Mouse (Mus musculus): ENCODE data around the gene 2610042L04Rik.
"Not testable (repeated sequence)": the region's sequence is repeated elsewhere in the genome, so short reads cannot be mapped to it uniquely, and the experiment has no call there.

2610042L04Rik gene

GRCm38 (mm10) chr14:4334476-4335080, at the start of gene 2610042L04Rik:
2610042L04Rik (plus strand) TSS chr14:4334763.
- DNase-seq (ENCODE audit: low read depth, low spot score), result peak; percentile 17

GRCm38 (mm10) chr14:4316983-4317382, 17.6 kb upstream of the 2610042L04Rik start, which contains the start of gene Gm3149:
Gm3149 (plus strand) TSS chr14:4317283.
- not testable (repeated sequence) for DNase-seq (ENCODE audit: low read depth, low spot score)

DNA sequence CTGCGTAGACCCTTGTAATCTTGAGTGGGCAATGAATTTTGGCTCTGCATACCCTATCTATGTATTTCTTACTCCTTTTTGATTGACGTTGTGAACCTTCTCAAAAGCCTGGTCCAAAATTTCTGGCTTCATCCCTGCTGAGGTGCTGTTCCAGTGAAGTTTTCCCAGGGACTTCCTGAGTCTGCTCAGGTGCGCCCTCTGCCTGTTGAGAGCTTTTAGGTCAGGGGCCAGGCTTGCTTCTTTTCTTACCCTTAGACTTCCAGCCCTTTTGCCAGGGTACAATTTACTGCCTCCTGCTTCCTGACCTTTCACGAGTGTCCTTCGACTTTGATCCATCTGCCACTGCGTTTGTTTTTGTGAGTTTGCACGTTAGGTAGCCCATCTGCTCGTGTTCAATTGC, 943 bp downstream of the 2610042L04Rik start:
- DNase-seq (ENCODE audit: low read depth, low spot score), result peak; percentile 0

GRCm38 (mm10) chr14:4368991-4369390, 34.4 kb downstream of the 2610042L04Rik start:
- DNase-seq (ENCODE audit: low read depth, low spot score), result not testable (repeated sequence)

- DNase-seq (ENCODE audit: low read depth, low spot score), result not testable (repeated sequence)
Measured at GRCm38 (mm10) chr14:4369691-4370090, 35.1 kb downstream of the 2610042L04Rik start.

GRCm38 (mm10) chr14:4377871-4378270, 43.3 kb downstream of the 2610042L04Rik start:
- not testable (repeated sequence) for DNase-seq (ENCODE audit: low read depth, low spot score)

DNA sequence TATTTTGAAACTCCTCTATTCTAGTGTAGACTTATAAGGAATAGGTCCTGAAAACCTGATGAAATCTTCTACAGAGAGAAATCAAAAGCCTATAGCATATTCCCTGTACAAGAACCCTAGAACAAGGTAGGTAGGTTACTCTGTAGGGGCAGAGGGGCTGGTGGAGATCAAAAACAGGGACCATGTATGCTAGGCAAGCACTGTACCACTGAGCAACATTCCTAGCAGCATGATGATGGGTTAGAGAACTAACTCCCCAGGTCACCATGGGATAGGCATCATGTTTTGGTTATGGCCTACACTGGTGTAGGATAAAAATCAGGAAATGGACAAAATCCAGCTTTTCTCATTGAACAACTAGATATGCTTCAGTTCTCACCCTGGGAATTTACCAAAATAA, 51.0 kb downstream of the 2610042L04Rik start:
- not testable (repeated sequence) for DNase-seq (ENCODE audit: low read depth, low spot score)

DNA sequence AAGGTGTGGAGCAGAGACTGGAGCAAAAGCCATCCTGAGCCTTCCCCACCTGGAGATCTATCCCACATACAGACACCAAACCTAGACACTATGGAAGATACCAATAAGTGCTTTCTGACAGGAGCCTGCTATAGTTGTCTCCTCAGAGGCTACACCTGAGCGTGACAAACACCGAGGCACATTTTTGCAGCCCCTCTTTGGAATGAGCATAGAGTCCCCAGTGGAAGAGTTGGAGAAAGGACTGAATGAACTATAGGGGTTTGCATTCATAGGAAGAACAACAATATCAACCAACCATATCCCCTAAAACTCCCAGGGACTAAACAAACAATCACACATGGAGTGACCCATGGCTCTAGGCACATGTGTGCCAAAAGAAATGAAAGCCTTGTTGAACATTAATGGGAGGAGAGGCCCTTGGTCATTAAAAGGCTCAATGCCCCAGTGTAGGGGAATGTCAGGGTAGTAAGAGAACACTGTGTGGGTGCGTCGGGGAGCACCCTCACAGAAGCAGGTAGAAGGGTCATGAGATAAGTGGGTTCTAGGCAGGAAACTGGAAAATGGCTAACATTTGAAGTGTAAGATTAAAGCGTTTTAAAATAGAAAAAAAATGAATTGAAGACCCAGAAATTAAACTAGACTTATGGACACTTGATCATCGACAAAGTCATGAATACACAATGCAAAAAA, 58.4 kb downstream of the 2610042L04Rik start:
- not testable (repeated sequence) for DNase-seq (ENCODE audit: low read depth, low spot score)

GRCm38 (mm10) chr14:4397226-4397625, 62.7 kb downstream of the 2610042L04Rik start, which contains the start of gene Gm3159:
Gm3159 (plus strand) TSS chr14:4397526.
- DNase-seq (ENCODE audit: low read depth, low spot score), result not testable (repeated sequence)

- not testable (repeated sequence) for DNase-seq (ENCODE audit: low read depth, low spot score)
Measured at GRCm38 (mm10) chr14:4398624-4399023, 64.1 kb downstream of the 2610042L04Rik start.

- DNase-seq (ENCODE audit: low read depth, low spot score), result not testable (repeated sequence)
Measured at GRCm38 (mm10) chr14:4400115-4400789, 65.7 kb downstream of the 2610042L04Rik start.

GRCm38 (mm10) chr14:4401245-4401644, 66.7 kb downstream of the 2610042L04Rik start:
- not testable (repeated sequence) for DNase-seq (ENCODE audit: low read depth, low spot score)

GRCm38 (mm10) chr14:4403840-4404239, 69.3 kb downstream of the 2610042L04Rik start:
- not testable (repeated sequence) for DNase-seq (ENCODE audit: low read depth, low spot score)

Data from R1 (cell line).